Mouse (Mus musculus): ENCODE results near the gene Sult4a1.

GRCm38 (mm10) chr15:84133440-84133839, 27.9 kb upstream of the Sult4a1 start:
- TF ChIP-seq POLR2A (IDR thresholded peaks at IDR 0.05; ENCODE audit: borderline replicate concordance, insufficient read depth, low read length) (no peak), CTCF (IDR thresholded peaks at IDR 0.05; ENCODE audit: borderline replicate concordance, insufficient read depth, low read depth, low read length) (no peak)

Data from cerebellum, adult 2 months (tissue).